Mouse (Mus musculus): Measurements from ENCODE around the gene Magi1. TPM values are rescaled to one million over a fixed set of nuclear protein-coding genes. Genes with fewer than 3 reads are reported as not detected.

Gene Magi1
- polyA plus RNA-seq, 1 experiment from 2014 or later, result 28.5 TPM

Other genes with a start within 250 kb of the Magi1 start
- 7.1 and 9.8 TPM in 2 replicates for gene Slc25a26, start 216.4 kb upstream of the Magi1 start, polyA plus RNA-seq (2014; fragmentation: Nextera tagmentation; extraction: Ambion mirVana)